Mouse (Mus musculus) WW6 (cell line): ENCODE results near the gene Pdhb.
"Not testable (repeated sequence)": the region's sequence is repeated elsewhere in the genome, so short reads cannot be mapped to it uniquely, and the experiment has no call there.

Source experiments
- DNase-seq: peaks from one replicate; pipeline ENCODE4 v3.0.0-alpha.2; 2013; ENCODE audit warnings: low read depth, low spot score

The Pdhb gene

DNA sequence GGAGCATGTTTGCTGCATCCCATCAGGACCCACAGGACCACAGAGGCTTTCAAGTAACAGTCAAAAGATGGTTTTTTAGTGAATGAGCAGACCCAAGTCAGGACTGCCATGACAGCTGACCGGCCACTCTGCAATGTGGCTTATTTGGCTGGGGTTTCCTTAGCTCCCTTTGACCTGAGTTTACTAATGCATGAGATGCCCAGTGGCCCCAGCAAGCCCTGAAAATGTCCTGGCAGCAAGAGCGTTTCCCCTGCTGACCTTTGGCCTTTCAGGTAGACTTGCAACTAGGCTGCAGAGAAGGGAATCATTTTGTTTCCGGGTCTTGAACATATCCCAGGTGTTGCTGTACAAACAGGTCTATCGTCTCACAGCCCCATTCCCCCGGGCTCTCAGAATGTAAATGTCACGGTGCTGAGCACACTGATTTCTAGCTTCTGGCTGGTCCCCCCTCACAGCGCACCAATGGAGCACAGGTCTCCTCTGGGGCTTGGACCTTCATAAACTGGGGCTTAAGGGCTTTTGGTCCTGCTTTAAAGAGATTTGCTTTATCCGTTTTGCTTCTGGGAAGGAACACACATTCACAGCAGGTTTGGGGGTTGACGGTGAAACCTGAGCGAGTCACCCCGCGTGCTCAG is 18.6 kb upstream of the Pdhb start:
- no peak for DNase-seq

DNA sequence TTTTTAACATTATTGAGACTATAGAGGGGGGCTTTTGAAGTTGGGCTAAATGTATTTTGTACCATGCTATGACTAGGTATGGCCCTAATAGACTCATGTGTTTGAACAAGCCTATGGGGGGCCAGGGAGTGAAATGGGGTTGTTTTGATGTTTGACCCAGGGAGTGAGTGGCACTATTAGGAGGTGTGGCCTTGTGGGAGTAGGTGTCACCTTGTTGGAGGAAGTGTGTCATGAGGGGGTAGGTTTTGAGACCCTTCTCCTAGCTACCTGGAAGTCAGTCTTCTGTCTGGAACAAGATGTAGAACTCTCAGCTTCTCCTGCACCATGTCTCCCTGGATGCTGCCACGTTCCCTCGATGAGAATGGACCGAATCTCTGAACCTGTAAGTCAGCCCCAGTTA is 17.7 kb upstream of the Pdhb start:
- no peak for DNase-seq

DNA sequence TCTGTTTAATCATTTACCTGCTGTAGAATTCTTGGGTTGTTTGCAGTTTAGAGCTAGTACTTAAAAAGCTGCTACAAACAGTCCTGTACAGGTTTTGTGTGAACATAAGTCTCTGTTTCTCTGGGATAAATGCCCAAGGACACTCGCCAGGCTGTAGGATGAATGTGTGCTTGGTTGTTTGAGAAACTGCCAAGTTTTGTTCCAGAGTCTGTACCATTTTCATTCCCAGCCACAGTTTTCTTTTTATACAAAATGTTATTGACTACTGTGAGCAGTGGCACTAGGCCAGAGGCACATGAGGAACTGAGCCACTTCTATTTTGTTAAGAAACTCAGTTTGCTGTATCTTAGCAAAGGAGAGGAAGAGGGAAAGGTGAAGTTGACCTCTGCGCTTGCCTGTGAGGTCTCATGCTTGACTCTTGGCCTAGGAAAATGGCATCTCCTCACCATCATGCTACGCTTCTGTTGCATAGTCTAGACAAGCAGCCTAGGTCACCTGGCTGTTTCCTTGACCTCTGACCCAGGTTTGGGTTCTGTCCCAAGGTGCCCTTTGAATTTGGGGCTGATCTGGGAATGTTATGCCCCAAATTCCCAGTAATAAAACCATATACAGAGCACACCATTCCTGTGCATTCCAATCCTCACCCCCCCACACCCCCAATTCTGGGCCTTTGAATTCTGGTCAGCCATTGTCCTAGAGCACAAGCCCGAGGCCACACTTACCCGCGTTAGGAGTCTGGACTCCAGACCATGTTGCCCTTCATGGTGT is 13.6 kb upstream of the Pdhb start:
- no peak for DNase-seq

DNA sequence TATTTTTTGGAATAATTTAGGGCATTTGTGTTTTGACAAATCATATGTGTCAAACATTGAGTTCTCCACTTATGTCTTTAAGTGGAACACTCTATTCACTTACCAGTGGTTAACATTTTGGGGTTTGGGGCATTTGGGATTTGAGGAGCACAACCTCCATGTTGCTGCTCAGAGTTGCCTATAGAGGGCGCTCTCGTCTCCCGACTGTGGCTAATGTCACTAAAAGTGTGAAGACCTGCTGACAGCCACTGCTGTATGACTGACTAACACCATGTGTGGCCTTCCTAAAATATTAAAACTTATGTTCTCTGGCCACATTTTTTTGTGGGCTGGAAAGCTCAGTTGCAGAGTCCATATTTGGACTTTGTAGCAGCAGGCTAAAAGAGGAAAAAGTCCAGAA is 10.5 kb upstream of the Pdhb start:
- no peak for DNase-seq

DNA sequence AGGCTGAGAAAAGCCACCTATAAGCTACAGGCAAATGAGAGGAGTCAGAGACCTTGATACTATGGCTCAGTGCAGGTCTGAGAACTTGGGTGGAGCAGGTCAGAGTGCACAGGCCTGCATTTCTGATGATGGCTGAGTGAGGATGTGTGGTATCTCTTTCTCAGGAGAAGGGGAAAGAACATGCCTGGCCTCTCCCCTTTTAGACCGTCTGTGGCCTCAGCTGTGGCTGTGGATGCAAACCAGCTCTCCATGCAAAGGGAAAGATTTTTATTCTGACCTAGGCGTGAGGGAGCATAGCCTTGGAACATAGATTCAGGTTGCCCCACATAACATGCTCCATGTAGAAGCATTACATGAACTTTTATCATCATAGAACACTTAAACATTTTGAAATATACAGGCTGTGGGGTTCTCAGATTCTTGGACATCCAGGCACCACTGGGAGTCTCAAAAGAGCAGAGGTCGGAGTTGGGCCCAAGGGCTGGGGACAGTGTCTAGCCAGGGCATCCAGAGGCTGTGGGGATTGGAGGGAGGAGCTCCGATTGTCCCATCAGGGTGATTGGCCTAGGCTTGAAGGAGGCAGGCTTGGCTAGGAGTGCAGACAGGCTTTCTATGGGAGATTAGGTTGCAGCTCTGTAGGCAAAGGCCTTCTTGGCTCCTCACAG is 7.7 kb upstream of the Pdhb start:
- no peak for DNase-seq

DNA sequence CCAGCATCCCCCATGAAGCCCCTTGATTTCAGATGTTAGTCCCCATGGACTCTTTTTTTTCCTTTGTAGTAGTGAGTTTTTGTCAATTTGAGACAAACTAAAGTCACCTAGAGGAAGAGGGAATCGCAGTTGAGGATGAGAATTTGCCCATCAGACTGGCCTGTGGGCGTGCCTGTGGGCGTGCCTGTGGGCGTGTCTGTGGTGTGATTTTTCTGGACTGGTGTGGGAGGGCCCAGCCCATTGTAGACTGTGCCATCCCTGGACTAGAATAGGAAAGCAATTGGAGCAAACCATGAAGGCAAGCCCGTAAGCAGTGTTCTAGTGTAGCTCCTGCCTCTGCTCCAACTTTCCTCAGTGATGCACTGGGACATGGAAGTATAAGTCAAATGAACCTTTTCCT is 3.4 kb upstream of the Pdhb start:
- DNase-seq, result no peak

DNA sequence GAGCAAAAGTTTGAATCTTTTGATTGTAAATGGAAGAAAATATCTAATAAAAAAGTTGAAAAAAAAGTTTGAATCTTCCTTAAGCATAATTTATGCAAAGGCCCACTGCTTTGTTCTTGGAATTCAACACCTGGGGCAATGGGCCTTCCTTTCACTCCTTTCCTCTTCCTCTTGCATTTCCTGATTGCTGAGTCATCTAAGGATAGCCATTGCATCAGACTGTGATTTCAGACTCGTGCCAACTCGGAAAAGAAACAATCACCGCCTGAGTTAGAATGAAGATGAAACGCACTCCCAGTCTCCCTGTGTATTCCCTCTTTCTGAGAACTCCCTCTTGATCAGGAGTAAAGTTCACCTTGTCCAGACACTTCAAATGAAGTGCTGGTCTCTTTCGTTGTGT is 1.8 kb upstream of the Pdhb start:
- no peak for DNase-seq

DNA sequence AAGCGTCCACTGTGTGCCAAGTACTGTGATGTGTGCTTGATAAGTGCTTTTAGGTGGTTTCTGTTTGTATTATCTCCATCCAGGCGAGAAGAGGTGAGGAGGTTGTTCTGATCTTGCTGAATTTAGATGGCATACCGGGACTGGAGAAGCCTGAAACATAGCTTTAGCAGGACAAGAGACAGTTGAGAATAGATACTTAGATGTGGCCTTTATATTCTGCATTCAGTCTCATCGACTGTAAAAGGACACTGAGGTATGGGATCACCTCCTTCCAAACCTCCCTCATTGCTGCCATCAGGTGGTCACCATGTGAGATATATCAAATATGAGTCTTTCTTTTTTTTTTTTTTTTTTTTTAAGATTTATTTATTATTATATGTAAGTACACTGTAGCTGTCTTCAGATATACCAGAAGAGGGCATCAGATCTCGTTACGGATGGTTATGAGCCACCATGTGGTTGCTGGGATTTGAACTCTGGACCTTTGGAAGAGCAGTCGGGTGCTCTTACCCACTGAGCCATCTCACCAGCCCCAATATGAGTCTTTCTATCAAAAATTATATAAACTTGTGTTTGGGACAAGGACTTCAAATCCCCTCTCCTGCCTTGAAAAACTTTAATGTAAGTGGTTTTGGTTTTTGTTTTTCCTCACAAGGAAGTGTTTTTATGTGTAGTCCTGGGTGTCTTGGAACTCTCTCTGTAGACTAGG is 871 bp upstream of the Pdhb start:
- not testable (repeated sequence) for DNase-seq

DNA sequence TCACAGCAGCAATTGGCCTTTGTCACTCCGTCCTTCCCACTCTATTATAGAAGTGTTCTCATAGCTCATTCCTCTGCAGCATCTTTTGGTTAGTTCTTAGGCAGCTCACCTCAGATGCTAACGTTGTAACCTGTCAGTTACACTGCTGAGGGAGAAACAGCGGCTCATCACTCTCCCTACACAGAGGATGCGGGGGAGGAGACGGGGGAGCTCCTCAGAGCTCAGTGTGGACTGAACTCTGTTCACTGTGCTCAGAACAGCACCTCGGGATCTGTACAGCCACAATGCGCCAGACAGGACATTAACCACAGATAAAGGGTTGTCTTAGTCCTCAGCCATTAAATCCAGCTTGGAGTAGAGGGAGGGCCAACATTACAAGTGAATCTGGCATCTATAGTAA is 8.4 kb downstream of the Pdhb start:
- DNase-seq, result no peak

DNA sequence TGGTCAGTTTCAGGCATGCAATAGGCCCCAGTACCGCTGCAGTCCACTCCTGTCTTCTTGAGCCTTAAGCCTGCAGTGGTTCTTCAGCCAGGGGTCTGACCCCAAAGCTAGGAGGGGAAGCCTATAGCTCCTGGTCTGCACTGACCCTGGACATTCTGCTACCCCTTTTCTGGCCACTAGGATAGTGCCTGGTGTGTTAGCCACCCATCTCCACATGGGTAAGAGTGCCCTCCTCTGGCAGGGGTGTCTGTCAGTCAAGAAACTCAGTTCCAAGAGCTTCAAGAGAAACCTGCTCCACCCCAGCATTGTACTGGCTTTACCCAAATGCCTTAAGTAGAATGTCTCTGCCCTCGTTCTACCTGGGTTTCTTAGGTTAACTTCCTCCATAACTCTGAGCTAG is 11.0 kb downstream of the Pdhb start:
- no peak for DNase-seq

DNA sequence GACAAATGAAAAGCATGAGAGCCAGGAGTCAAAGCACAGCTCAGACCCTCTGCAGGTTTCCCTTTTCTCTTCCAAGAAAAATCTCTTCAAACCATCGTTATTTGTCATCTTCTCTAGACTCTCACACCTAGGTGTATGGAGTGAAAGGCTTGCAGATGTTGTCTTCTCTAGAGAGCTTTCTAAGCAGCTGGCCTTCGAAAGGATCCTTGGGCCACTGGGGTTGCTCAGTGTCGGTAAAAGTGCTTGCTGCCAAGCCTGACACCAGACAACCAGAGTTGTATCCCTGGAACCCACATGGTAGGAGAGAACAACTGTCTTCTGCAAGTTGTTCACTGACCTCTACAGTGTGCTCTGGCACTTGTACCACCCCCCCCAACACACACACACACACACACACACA is 13.7 kb downstream of the Pdhb start:
- no peak for DNase-seq

DNA sequence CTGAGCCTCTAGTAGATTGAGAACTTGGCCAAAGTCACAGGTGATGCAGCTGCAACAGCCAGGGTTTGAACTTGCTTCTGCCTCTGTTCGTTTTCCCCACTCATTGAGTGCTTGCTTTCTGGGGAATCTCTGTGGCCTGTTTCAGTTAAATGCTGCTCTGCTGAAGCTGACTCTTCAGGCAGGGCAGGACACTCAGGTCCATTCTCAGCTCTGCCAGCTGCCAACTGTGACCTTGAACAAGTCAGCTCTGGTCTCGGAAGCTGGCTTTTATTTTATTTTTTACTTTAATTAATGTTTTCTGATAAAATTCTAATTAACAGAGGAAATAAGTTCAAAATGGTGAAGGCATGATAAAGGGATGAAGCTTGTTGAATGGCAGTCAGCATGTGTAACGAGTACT is 14.1 kb downstream of the Pdhb start:
- no peak for DNase-seq

DNA sequence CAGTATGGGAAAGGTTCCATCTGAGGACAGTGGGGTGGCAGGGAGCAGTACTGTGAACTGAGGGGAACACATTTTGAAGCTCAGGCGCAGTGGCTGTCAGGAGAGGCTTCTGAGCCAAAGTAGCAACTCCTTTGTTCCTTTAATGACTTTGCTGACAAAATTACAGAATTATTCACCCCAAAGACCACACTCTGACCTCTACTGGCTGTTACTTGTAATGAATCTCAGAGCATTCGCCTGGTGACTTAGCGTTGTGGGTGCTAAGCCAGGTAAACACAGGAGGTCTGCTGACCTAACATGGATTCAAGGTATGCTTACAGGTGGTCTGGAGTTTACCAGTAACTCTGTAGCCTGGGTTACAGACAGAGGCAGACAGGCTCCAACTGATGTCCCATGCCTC is 15.9 kb downstream of the Pdhb start:
- no peak for DNase-seq

DNA sequence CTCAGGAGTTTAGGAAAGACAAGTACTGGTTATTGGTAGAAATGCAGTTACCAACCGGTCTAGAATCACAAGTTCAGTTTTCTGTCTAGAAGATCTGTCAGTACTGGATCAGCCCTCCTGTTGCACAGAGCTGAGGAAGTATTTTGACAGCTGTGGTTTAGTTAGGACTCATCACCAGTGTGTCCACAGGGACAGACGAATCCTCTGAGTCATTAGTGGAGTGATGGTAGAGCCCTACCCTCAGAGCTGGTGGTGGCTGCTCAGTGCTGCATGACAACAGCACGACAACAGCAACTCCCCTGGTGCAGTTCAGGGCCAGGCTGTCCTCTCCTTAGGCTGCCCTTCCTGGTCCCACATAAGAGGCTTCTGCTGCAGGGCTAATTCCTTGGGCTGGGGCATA is 18.8 kb downstream of the Pdhb start:
- DNase-seq, result no peak

DNA sequence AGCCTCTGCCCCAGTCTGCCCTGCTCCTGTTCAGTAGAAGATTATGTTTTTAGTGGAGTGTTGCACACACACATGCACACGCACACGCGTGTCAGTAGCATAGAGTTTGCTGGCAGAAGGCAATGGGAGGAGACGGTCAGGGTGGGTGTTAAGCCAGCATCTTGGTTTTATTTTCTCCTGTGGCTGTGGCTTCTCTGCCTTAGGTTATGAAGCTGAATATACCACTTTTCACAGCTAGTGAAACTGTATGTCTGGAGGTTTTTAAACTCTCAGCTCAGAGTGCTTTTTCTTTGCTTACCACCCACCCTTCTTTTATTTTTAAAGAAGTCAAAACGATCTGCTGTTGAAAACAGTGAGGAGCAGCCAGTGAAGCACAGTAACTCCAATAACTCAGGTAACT is 21.1 kb downstream of the Pdhb start:
- no peak for DNase-seq

DNA sequence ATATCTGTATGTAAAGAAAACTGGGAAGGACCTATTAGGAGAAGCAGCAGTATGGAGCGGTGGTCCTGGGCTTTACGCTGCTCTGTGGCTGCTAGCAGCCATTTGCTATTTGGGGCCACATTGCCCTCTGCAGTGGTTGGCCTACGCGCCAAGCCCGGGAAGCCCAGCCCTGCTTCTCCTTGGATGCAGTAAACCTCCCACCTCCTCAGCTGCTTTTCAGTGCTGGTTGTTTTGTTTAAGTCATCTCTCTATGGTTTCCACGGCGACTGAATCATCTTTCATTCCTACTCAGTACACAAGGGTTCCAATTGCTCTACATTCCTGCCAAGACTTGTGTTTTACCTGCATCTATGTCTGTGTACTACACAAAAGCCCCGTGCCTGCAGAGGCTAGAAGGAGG is 24.0 kb downstream of the Pdhb start:
- no peak for DNase-seq

DNA sequence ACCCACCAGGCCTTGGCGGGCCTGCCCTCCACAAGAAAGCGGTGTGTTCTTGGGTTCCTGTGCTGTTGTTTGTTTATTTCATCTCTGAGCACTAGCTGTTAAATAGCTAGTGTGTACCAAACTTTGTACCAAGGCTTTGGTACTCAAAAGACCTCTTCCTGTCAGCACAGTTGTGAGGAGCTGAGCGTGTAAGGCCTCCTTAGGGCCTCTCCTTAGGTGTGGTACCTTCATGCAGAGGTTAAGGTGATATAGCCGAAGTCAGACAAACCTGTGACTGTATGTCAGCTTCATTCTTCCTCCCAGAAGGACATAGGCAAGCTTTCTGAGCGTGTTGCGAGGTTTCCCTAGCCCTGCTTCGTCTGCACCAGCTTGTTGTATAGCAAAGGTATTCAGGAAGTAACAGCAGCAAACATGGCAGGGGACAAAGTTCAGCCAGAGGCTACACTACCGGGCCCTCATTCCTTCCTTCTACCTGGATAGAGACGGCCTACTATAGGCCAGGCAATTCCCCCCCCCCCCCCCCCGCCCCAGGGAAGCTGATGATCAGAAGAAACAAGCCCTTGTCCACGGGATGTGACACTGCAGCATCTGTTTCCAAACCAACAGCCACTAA is 26.1 kb downstream of the Pdhb start:
- no peak for DNase-seq

DNA sequence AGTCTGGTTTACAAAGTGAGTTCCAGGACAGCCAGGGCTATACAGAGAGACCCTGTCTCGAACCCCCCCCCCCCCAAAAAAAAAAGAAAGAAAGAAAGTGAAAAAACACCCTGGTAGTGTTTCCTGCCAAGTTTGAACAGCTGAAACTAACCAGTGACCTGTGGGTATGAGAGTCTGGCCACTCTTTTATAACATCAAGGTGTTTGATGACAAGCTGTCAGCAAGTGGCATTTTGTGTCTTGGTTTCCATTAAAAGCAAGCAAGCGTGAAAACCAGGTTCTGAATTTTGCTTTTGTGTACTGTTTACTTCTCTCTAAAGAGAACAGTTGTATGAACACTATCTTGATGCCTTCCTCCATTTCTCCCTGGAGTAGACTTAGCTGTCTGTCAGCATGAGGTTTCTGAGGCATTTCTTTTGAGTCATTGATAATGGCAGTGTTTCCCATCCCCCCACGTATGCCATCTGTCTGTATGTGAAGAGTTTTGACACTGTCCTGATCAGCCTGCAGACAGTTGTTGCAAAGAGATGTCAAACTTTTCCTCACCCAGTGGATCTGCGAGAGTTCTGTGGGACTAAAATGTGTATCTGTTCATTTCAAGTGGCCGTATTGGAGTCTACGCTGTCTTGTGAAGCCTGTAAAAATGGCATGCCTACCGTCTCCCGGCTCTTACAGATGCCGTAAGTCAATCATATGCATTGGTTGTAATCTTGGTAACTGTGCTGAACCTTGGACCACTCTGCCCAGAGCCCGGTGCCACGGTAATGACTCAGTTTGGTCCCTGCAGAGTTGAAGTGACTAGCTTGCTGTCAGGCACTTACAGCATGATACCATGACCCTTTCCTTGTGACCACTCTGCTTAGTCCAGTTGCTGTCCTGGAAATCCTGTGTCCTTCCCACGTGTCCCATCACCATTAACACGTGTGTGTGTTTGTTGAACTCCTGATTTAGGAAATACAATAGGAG is 26.9 kb downstream of the Pdhb start:
- DNase-seq, result no peak

DNA sequence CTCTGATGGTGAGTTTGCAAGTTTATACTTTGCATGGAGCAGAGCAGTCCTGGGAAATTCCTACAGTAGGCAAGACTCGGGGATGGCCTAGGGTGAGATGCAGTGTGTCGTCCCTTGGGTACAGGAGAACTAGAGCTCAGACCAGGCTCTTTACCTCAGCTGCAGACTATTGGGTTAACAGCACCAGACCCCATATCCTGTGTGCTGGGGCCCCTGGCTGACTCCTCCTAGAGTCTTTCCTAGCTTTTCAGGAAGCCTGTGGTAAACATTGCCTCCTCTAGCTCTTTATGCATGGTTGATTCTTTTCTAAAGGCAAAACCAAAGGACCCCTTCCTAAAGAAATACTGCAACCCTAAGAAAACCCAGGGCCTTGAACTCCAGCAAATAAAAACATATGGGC is 31.7 kb downstream of the Pdhb start:
- DNase-seq, result no peak

DNA sequence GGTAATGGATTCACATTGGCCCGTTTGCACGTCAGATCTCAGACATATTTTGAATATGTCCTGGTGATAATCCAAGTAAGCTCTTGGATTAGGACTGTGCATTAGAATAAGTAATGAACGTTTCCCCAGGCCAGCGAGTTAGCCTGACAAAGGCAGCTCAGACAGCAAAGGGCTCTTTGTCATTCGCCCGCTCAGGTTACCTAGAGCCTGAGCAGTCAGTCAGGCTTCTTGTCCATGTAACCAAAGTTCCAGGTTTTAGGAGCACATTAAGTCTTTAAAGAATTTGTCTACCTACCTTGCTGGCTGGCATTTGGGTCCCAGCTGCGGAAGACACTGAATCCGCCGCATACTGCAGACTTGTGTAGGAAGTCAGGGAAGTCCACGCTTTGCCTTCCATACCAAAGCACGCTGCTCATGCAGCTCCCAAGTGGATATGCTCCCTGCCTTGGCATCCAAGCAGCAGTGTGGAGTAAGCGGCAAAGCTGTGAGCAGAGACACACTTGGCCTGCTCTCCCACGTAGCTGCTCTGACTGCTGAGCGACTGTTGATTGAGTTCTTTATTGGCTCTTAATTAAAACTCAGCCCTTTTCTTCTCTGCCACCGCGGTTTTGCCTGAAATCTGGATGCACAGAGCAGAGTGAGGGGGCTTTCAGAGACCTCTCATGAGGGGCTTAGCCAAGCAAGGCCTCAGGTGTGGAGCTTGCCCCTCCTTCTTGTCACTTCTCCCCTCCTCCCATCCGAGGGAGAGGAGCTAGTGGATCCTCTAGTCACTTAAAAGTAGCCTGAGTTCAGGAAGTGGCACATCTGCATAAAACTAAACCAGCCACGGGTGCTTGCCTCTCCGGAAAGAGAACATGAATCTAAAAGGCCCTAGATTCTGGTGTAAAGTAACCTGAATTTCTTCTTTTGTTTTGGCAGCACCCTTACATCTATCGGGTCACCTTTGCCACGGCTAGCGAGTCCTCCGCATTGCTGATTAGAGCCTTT is 32.8 kb downstream of the Pdhb start:
- no peak for DNase-seq
